Mouse (Mus musculus): Measurements from ENCODE around the gene Rpl14. TPM values are rescaled to one million over a fixed set of nuclear protein-coding genes. Genes with fewer than 3 reads are reported as not detected.
A peak's percentile ranks its signal among the peaks of the same experiment; 100 is the strongest.

Gene Rpl14
- total and polyA plus RNA-seq, 3 experiments = 1,081 to 2,026 (median 1,346) TPM

DNA sequence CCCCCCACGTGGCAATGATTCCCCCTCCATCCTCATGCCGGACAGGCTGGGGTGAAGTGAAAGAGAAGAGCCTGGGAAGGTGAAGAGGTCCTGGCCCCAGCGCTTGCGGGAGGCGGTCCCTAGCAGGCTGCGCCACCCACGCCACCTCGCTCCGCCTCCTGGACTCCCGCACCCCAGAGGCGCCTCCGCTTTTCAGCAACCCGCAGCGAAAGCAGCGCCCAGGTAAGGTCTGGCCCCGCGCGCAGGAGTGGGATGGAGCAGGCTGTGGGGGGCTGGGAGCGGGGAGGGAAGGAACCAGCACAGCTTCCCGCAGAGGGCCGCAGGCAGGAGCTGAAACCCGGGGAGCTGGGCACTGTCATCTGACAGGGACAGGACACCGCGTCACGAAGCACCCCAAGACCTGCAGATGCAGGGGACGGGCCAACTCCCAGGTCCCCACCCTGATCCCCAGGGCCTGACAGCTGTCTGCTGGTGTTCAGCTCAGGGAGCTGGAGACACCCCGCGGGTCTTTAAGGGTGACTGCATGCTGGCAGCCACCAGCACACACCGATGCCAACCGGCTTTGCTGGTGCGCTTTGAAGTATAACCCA is 31.5 kb upstream of the Rpl14 start, which contains the start of gene Entpd3:
TSS of gene Entpd3 (plus strand) at position 157 of the 590 bp plus-strand sequence.
- Histone ChIP-seq H3K27me3 (replicated peaks) (no peaks in the 10 kb centered on the region), H3K9ac (ENCODE audit: insufficient read depth, low read depth) (no peak within 1 kb of the TSS), H3K4me2 (ENCODE audit: insufficient read depth, low read depth, poor library complexity, severe bottlenecking) (peak within 1 kb of the TSS; percentile 90), H3K4me1 (ENCODE audit: control insufficient read depth in 1 of 2, insufficient read depth in 2 of 2) (peaks cover 5 to 20% of the 10 kb centered on the region in 2 experiments; a peak in 1 of 4 replicates), H3K79me2 (replicated peaks; ENCODE audit: control insufficient read depth, extremely low read depth, insufficient read depth, poor library complexity, severe bottlenecking) (no peaks in the 10 kb centered on the region), H3K4me3 (replicated peaks in 1 of 3; ENCODE audit: low read depth in 2 of 3, low read length in 2 of 3, poor library complexity in 1 of 3) (peak within 1 kb of the TSS in 1 of 3 experiments; percentile 21), H3K27ac (ENCODE audit: insufficient read depth, low read depth) (no peak within 1 kb of the TSS), H3K9me3 (replicated peaks; ENCODE audit: low read length) (no peaks in the 10 kb centered on the region), H3K36me3 (replicated peaks in 1 of 2; ENCODE audit: control insufficient read depth in 1 of 2, insufficient read depth in 1 of 2, low read length in 1 of 2) (no peaks in the 10 kb centered on the region)
- TF ChIP-seq TCF12 (IDR thresholded peaks at IDR 0.05; ENCODE audit: low read depth, low read length) (no peak), KAT2A (IDR thresholded peaks at IDR 0.05; ENCODE audit: insufficient replicate concordance, low read length) (no peak), EP300 (IDR thresholded peaks at IDR 0.05; ENCODE audit: low read length) (no peak), UBTF (IDR thresholded peaks at IDR 0.05; ENCODE audit: low read depth, low read length) (no peak), SMC3 (IDR thresholded peaks at IDR 0.05; ENCODE audit: low read depth, low read length) (no peak), MAX (IDR thresholded peaks at IDR 0.05; ENCODE audit: low read length) (no peak), MAZ (IDR thresholded peaks at IDR 0.05; ENCODE audit: low read depth, low read length) (no peak), TBP (conservative IDR thresholded peaks at IDR 0.05; ENCODE audit: low read depth, low read length) (no peak), HCFC1 (IDR thresholded peaks at IDR 0.05; ENCODE audit: low read depth, low read length) (no peak), NELFE (IDR thresholded peaks at IDR 0.05; ENCODE audit: low read depth, low read length) (no peak), MXI1 (IDR thresholded peaks at IDR 0.05; ENCODE audit: low read depth, low read length) (no peak), MEF2A (IDR thresholded peaks at IDR 0.05; ENCODE audit: borderline replicate concordance, low read depth, low read length) (no peak), USF1 (IDR thresholded peaks at IDR 0.05; ENCODE audit: low read depth, low read length) (no peak), MYC (IDR thresholded peaks at IDR 0.05; ENCODE audit: low read depth, low read length) (no peak), JUN (IDR thresholded peaks at IDR 0.05; ENCODE audit: insufficient read depth, low read depth, low read length) (no peak), USF2 (conservative IDR thresholded peaks at IDR 0.05; ENCODE audit: low read depth, low read length) (no peak), ELF1 (IDR thresholded peaks at IDR 0.05; ENCODE audit: low read depth, low read length) (no peak), IRF4 (IDR thresholded peaks at IDR 0.05; ENCODE audit: low read depth, low read length) (no peak), BHLHE40 (IDR thresholded peaks at IDR 0.05; ENCODE audit: low read depth, low read length) (no peak), ETS1 (conservative IDR thresholded peaks at IDR 0.05; ENCODE audit: low read depth, low read length) (no peak)
- dilution Hi-C loops (cut with MboI; ENCODE audit: extremely low pct_ligation_motif_present, extremely low pct_unique_long_range_greater_than_20kb, low sequenced_read_pairs) = no loop called here
- no peak for DNase-seq (ENCODE audit: extremely low read depth)
- in situ Hi-C loops (cut with MboI; ENCODE audit: low pct_ligation_motif_present, low pct_unique_long_range_greater_than_20kb, low sequenced_read_pairs) = no loop called here

DNA sequence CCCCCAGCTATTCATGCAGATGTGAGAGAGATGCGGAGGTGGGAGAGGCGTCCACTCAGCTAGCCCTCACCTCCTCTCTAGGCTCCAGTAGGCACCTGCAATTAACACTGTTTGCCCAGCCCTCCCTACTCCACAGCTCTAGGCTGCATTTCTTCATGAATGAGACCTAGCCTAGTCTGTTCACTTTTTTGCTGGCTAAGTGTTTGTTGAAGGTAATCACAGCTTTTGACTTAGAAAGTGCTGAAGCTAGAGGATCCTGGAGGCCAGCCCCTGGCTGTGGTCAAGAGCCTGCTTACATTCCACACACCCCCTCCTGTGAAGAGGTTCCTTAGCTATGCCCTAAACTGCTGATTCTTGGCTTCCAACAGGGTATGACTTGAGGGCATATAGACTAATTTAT is 29.8 kb upstream of the Rpl14 start:
- no peak for DNase-seq (ENCODE audit: extremely low read depth)
- Histone ChIP-seq H3K4me2 (ENCODE audit: insufficient read depth, low read depth, poor library complexity, severe bottlenecking) (no peak overlapping the region), H3K79me2 (replicated peaks; ENCODE audit: control insufficient read depth, extremely low read depth, insufficient read depth, poor library complexity, severe bottlenecking) (no peaks in the 10 kb centered on the region), H3K9ac (ENCODE audit: insufficient read depth, low read depth) (no peak overlapping the region), H3K9me3 (replicated peaks; ENCODE audit: low read length) (no peaks in the 10 kb centered on the region), H3K4me3 (replicated peaks in 1 of 3; ENCODE audit: low read depth in 2 of 3, low read length in 2 of 3, poor library complexity in 1 of 3) (no peak overlapping the region), H3K27ac (ENCODE audit: insufficient read depth, low read depth) (no peak overlapping the region), H3K27me3 (replicated peaks) (no peaks in the 10 kb centered on the region), H3K36me3 (replicated peaks in 1 of 2; ENCODE audit: control insufficient read depth in 1 of 2, insufficient read depth in 1 of 2, low read length in 1 of 2) (no peaks in the 10 kb centered on the region), H3K4me1 (ENCODE audit: control insufficient read depth in 1 of 2, insufficient read depth in 2 of 2) (peaks cover 5 to 20% of the 10 kb centered on the region in 2 experiments; a peak in 1 of 4 replicates)
- dilution Hi-C loops (cut with MboI; ENCODE audit: extremely low pct_ligation_motif_present, extremely low pct_unique_long_range_greater_than_20kb, low sequenced_read_pairs) (no loop called here), in situ Hi-C loops (cut with MboI; ENCODE audit: low pct_ligation_motif_present, low pct_unique_long_range_greater_than_20kb, low sequenced_read_pairs) (no loop called here)
- TF ChIP-seq NRF1 (IDR thresholded peaks at IDR 0.05; ENCODE audit: low read depth, low read length) (no peak), MAZ (IDR thresholded peaks at IDR 0.05; ENCODE audit: low read depth, low read length) (no peak), CHD2 (IDR thresholded peaks at IDR 0.05; ENCODE audit: low read length) (no peak), HCFC1 (IDR thresholded peaks at IDR 0.05; ENCODE audit: low read depth, low read length) (no peak), ETS1 (conservative IDR thresholded peaks at IDR 0.05; ENCODE audit: low read depth, low read length) (no peak), SMC3 (IDR thresholded peaks at IDR 0.05; ENCODE audit: low read depth, low read length) (no peak), USF1 (IDR thresholded peaks at IDR 0.05; ENCODE audit: low read depth, low read length) (no peak)
